Mouse (Mus musculus) intestine, embryonic 14.5 days (tissue): ENCODE measurements at regions not wholly inside any gene's neighbourhood (a gene's known extent, or its start where the extent isn't known, plus 50 kb on each side); places are given as distances from the start of the nearest gene placed in this dataset.
A peak's percentile ranks its signal among the peaks of the same experiment; 100 is the strongest.

ENCODE experiments used
- ATAC-seq: fragments of 200-750 bp; cut with Nextera tagmentation; replicated peaks from 2 replicates; pipeline ENCODE4 v1.8.0; 2017; ENCODE audit warnings: low read depth, moderate number of reproducible peaks, moderate TSS enrichment, moderate library complexity; ENCODE audit not compliant: low FRiP score, low TSS enrichment
- DNase-seq: peaks from one replicate; pipeline ENCODE4 v3.0.0-alpha.2; 2018; ENCODE audit warnings: low spot score
- H3K27ac ChIP-seq: fragments of 300-500 bp; sonication (generic); 2 replicates; pipeline ENCODE4 v1.5.1; 2014; ENCODE audit warnings: low read depth, mild to moderate bottlenecking, control low read depth
- H3K27me3 ChIP-seq: fragments of 300-500 bp; sonication (generic); replicated peaks from 2 replicates; pipeline ENCODE4 v1.6.1; 2014; ENCODE audit warnings: low read length, control low read depth; ENCODE audit not compliant: control insufficient read depth, insufficient read depth
- H3K36me3 ChIP-seq: fragments of 300-500 bp; sonication (generic); 2 replicates; pipeline ENCODE4 v1.6.1; 2014; ENCODE audit warnings: low read length, control low read depth; ENCODE audit not compliant: control insufficient read depth, insufficient read depth
- H3K4me1 ChIP-seq: fragments of 300-500 bp; sonication (generic); replicated peaks from 2 replicates; pipeline ENCODE4 v1.6.1; 2014; ENCODE audit warnings: low read length, control low read depth, mixed read lengths; ENCODE audit not compliant: control insufficient read depth, insufficient read depth
- H3K4me2 ChIP-seq: fragments of 300-500 bp; sonication (generic); 2 replicates; pipeline ENCODE4 v1.6.1; 2014; ENCODE audit warnings: low read length
- H3K4me3 ChIP-seq: fragments of 300-500 bp; sonication (generic); 2 replicates; pipeline ENCODE4 v1.5.1; 2014; ENCODE audit warnings: low read depth, low read length, control low read depth, mixed read lengths
- H3K9ac ChIP-seq: fragments of 300-500 bp; sonication (generic); 2 replicates; pipeline ENCODE4 v1.6.1; 2014; ENCODE audit warnings: mild to moderate bottlenecking, low read length
- H3K9me3 ChIP-seq: fragments of 300-500 bp; sonication (generic); 2 replicates; pipeline ENCODE4 v1.6.1; 2016; ENCODE audit warnings: low read length, control low read depth; ENCODE audit not compliant: control insufficient read depth
- WGBS: fragments of 180-500 bp; shearing (Covaris S2); extraction: QIAGEN DNeasy Blood & Tissue Kit; methylation state at CpG from one replicate; pipeline ENCODE4 v1.1.7; 2014; 5-methylcytosine and 5-hydroxymethylcytosine counted together

GRCm38 (mm10) chr10:66796296-66796695, 299.6 kb upstream of the Jmjd1c start:
- no peaks in the 10 kb centered on the region for H3K27me3 ChIP-seq
- H3K4me2 ChIP-seq: no peak overlapping the region
- no peak for DNase-seq
- H3K9me3 ChIP-seq: no peaks in the 10 kb centered on the region
- H3K9ac ChIP-seq: no peak overlapping the region
- H3K4me1 ChIP-seq: no peaks in the 10 kb centered on the region
- no peak for ATAC-seq
- H3K36me3 ChIP-seq: no peaks in the 10 kb centered on the region
- no peak overlapping the region for H3K4me3 ChIP-seq
- H3K27ac ChIP-seq: no peak overlapping the region
- WGBS: 88% methylated on average over 9 of the region's 9 CpGs

DNA sequence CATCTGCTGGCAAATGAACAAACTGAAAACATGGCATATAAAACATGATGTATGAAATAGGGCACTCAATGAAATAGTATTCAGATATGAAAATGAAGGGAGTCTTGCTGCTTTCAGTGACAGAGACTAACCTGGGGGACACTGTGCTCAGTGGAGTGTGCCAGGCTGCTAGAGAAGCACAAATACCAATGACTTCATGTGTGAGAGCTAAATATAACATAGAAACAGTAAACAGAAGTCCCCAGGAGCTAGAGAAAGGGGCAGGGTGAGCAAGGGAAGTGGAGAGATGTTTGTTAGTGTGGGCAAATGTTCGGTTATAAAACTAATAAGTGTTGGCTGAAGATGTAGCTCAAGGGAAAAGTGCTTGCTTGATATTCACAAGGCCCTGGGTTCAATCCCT, 293.2 kb upstream of the Jmjd1c start:
- WGBS: 61% methylated on average over 1 of the region's 1 CpGs
- ATAC-seq (no peak), DNase-seq (no peak)
- Histone ChIP-seq H3K9ac (no peak overlapping the region), H3K4me3 (no peak overlapping the region), H3K27me3 (no peaks in the 10 kb centered on the region), H3K27ac (no peak overlapping the region), H3K9me3 (peaks cover 5% of the 10 kb centered on the region), H3K4me1 (no peaks in the 10 kb centered on the region), H3K4me2 (no peak overlapping the region), H3K36me3 (no peaks in the 10 kb centered on the region)

DNA sequence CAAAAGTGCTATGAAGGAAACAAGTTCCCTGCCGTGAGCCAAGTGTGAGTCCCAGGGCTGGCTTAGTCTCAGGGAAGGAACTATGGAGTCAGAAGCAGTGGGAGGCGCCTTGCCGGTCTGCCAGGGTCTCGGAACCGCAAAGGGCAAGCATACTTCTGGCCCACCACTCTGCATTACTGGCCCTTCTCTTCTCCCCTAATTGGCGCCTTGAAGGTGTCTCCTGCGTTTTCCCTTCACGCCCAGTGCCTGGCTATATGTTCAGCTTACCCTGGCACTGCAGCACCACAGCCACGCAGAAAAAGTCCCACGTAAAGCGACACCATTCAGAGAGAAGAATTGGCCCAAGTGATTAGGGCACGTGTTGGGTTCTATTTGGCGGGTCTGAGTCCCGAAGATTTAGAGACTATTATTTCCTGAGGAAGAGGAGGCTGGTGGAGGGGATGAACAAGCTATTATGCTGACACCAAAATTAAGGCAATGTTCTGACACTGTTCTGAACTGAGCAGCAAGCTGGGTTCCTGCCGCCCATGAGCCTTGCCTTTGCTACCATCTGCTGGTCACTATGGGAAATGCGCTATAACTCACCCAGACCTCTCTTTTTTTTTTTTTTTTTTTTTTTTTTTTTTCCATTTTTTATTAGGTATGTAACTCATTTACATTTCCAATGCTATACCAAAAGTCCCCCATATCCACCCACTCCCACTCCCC, 288.5 kb upstream of the Jmjd1c start:
- peaks cover 5% of the 10 kb centered on the region for H3K9me3 ChIP-seq
- no peaks in the 10 kb centered on the region for H3K36me3 ChIP-seq
- H3K4me2 ChIP-seq: no peak overlapping the region
- no peaks in the 10 kb centered on the region for H3K4me1 ChIP-seq
- H3K9ac ChIP-seq: no peak overlapping the region
- no peaks in the 10 kb centered on the region for H3K27me3 ChIP-seq
- H3K4me3 ChIP-seq: no peak overlapping the region
- WGBS: 48% methylated on average over 16 of the region's 16 CpGs
- H3K27ac ChIP-seq: no peak overlapping the region
- peak; percentile 74 for DNase-seq
- no peak; the same call in 1 of the 2 replicates for ATAC-seq

GRCm38 (mm10) chr10:66812515-66813260, 283.2 kb upstream of the Jmjd1c start:
- H3K9me3 ChIP-seq: no peaks in the 10 kb centered on the region
- H3K36me3 ChIP-seq: no peaks in the 10 kb centered on the region
- no peak overlapping the region for H3K9ac ChIP-seq
- peak; percentile 41 for DNase-seq
- no peak for ATAC-seq
- WGBS: 76% methylated on average over 11 of the region's 11 CpGs
- H3K27me3 ChIP-seq: no peaks in the 10 kb centered on the region
- no peak overlapping the region for H3K4me2 ChIP-seq
- H3K4me1 ChIP-seq: no peaks in the 10 kb centered on the region
- no peak overlapping the region for H3K4me3 ChIP-seq
- H3K27ac ChIP-seq: no peak overlapping the region

DNA sequence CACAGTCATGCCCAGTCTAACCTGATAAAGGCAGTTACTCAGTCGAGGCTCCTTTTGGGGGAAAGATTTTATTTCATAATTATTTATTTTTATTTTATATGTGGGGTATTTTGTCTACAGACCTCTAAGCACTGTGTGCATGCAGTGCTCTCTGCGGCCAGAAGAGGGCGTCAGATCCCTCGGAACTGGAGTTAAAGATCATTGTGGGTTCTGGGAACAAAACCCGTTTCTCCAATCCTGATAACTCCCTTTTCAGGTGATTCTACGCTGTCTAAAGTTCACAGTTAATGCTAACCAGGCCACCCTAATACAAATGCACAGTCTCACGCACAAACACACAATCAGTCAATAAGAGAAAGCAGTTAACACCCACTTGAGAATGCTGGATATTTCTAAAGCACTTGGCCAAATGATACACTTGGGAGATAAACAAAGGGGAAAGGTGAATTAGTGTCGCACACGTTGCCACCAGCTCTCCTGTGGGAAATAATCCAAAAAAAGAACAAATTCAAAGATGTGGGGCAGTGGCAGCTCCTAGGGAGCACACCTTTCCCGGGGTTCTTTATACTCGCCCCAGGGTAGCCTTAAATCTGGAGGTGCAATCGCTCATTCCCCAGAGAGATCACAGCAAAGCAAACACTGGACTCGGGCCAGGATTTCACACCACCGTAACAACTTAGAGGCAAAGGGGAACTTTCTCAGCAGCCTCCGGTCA, 281.9 kb upstream of the Jmjd1c start:
- peak overlapping the region; percentile 44 for H3K4me2 ChIP-seq
- no peaks in the 10 kb centered on the region; the same call in 1 of the 2 replicates for H3K4me1 ChIP-seq
- WGBS: 8% methylated on average over 15 of the region's 15 CpGs
- H3K27me3 ChIP-seq: no peaks in the 10 kb centered on the region
- H3K9ac ChIP-seq: no peak overlapping the region
- H3K27ac ChIP-seq: peak overlapping the region; percentile 30; the same call in 1 of the 2 replicates
- no peak overlapping the region for H3K4me3 ChIP-seq
- H3K9me3 ChIP-seq: no peaks in the 10 kb centered on the region
- peak; percentile 57 for ATAC-seq
- no peak for DNase-seq
- H3K36me3 ChIP-seq: no peaks in the 10 kb centered on the region

DNA sequence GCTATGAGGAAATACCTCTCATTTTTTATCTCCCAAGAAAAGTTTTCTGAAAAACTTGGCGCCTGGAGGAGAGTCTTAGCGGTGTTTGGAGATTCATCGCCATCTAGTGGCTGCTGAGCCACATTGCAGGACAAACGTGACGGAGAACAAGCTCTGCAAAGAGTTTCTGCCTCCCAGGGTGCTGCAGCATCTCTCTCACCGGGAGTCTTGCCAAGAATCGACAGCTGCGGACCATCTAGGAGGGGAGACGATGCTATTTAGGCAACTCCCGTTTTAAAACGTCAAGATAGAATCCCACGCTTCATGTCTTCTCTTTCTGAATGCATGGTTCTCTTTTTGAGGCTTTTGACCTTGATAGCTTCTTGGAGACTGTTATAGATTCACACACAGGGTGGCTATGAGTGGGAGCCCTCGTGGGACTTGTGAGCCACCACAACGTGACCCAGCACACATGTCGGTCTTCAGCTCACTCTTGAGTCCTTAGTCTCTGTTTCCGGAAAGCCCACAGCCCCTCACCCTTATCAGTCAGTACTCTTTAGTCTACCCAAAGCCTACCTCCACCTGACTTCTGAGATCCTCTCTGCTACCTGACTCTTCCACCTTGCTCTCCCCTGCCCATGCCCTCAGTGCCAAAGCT, 281.2 kb upstream of the Jmjd1c start:
- H3K4me1 ChIP-seq: no peaks in the 10 kb centered on the region; the same call in 1 of the 2 replicates
- 8% methylated on average over 16 of the region's 16 CpGs for WGBS
- H3K4me3 ChIP-seq: no peak overlapping the region
- H3K36me3 ChIP-seq: no peaks in the 10 kb centered on the region
- H3K4me2 ChIP-seq: peak overlapping the region; percentile 44
- ATAC-seq (peak; percentile 66), DNase-seq (peak; percentile 95)
- H3K27me3 ChIP-seq: no peaks in the 10 kb centered on the region
- H3K9me3 ChIP-seq: no peaks in the 10 kb centered on the region
- H3K27ac ChIP-seq: peak overlapping the region; percentile 49; the same call in 1 of the 2 replicates
- no peak overlapping the region for H3K9ac ChIP-seq

DNA sequence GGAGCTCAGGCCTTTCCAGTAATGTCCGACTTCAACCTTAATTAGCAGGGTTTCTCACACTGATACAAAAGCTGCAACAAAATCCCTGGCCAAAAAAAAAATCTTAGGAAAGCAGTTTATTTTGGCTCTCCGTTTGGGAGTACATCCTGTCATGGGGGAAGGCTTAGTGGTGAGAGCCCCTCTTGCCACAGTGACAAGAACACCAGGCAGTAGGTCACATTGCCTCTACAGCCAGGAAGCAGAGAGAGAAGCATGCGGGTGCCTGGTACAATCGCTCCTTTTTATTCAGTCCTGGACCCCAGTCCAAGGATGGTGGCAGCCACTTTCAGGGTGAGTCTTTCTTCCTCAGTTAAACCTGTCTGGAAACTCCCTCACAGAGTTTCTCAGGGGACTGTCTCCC, 280.0 kb upstream of the Jmjd1c start:
- H3K36me3 ChIP-seq: no peaks in the 10 kb centered on the region
- H3K9me3 ChIP-seq: no peaks in the 10 kb centered on the region
- no peaks in the 10 kb centered on the region for H3K27me3 ChIP-seq
- no peak overlapping the region for H3K27ac ChIP-seq
- no peak overlapping the region for H3K4me3 ChIP-seq
- WGBS: 86% methylated on average over 4 of the region's 4 CpGs
- DNase-seq: no peak
- H3K9ac ChIP-seq: no peak overlapping the region
- ATAC-seq: no peak
- no peak overlapping the region for H3K4me2 ChIP-seq
- H3K4me1 ChIP-seq: no peaks in the 10 kb centered on the region; the same call in 1 of the 2 replicates

GRCm38 (mm10) chr10:66816776-66817175, 279.1 kb upstream of the Jmjd1c start:
- 81% methylated on average over 13 of the region's 13 CpGs for WGBS
- DNase-seq: no peak

More at GRCm38 (mm10) chr10:66816776-66817175, 279.1 kb upstream of the Jmjd1c start:
- no peaks in the 10 kb centered on the region for H3K27me3 ChIP-seq
- H3K4me3 ChIP-seq: no peak overlapping the region
- H3K4me1 ChIP-seq: no peaks in the 10 kb centered on the region; the same call in 1 of the 2 replicates
- no peak overlapping the region for H3K27ac ChIP-seq
- H3K36me3 ChIP-seq: no peaks in the 10 kb centered on the region
- no peak overlapping the region for H3K4me2 ChIP-seq
- H3K9me3 ChIP-seq: no peaks in the 10 kb centered on the region
- H3K9ac ChIP-seq: no peak overlapping the region
- no peak for ATAC-seq
